Mouse (Mus musculus) midbrain, embryonic 16.5 days (tissue): ENCODE data around the gene Rexo1. TPM values are rescaled to one million over a fixed set of nuclear protein-coding genes. Genes with fewer than 3 reads are reported as not detected.

Source experiments
- ATAC-seq: fragments of 200-750 bp; cut with Nextera tagmentation; 2 replicates; pipeline ENCODE4 v1.8.0; 2017; ENCODE audit warnings: moderate TSS enrichment
- H3K27ac ChIP-seq: fragments of 300-500 bp; sonication (generic); 2 replicates; pipeline ENCODE4 v1.5.1; 2014; ENCODE audit warnings: mild to moderate bottlenecking, low read length, mixed read lengths
- H3K27me3 ChIP-seq: fragments of 300-500 bp; sonication (generic); 2 replicates; pipeline ENCODE4 v1.6.1; 2014; ENCODE audit warnings: low read depth, low read length, mixed read lengths; ENCODE audit not compliant: control insufficient read depth, insufficient read depth
- H3K36me3 ChIP-seq: fragments of 300-500 bp; sonication (generic); 2 replicates; pipeline ENCODE4 v1.6.1; 2014; ENCODE audit warnings: mild to moderate bottlenecking, low read length, moderate library complexity, mixed read lengths; ENCODE audit not compliant: control insufficient read depth, insufficient read depth
- H3K4me1 ChIP-seq: fragments of 300-500 bp; sonication (generic); 2 replicates; pipeline ENCODE4 v1.6.1; 2014; ENCODE audit warnings: mild to moderate bottlenecking, low read length, mixed read lengths; ENCODE audit not compliant: control insufficient read depth, insufficient read depth
- H3K4me2 ChIP-seq: fragments of 300-500 bp; sonication (generic); 2 replicates; pipeline ENCODE4 v1.6.1; 2014; ENCODE audit warnings: mild to moderate bottlenecking, low read length, mixed read lengths
- H3K4me3 ChIP-seq: fragments of 300-500 bp; sonication (generic); 2 replicates; pipeline ENCODE4 v1.5.1; 2014; ENCODE audit warnings: low read depth, mild to moderate bottlenecking, low read length, moderate library complexity, mixed read lengths
- H3K9ac ChIP-seq: fragments of 300-500 bp; sonication (generic); 2 replicates; pipeline ENCODE4 v1.6.1; 2014; ENCODE audit warnings: low read depth, low read length, mixed read lengths
- H3K9me3 ChIP-seq: fragments of 300-500 bp; sonication (generic); replicated peaks from 2 replicates; pipeline ENCODE4 v1.6.1; 2014; ENCODE audit warnings: mild to moderate bottlenecking, low read length, mixed read lengths; ENCODE audit not compliant: control insufficient read depth, poor library complexity, severe bottlenecking
- WGBS: fragments of 180-500 bp; shearing (Covaris S2); extraction: QIAGEN DNeasy Blood & Tissue Kit; methylation state at CpG from one replicate; pipeline ENCODE4 v1.1.7; 2014; 5-methylcytosine and 5-hydroxymethylcytosine counted together
- polyA plus RNA-seq: library from polyadenylated mRNA; unstranded; fragments of >200 nt; fragmentation: Nextera tagmentation; extraction: Ambion mirVana; gene quantifications from 2 replicates; pipeline ENCODE4 v1.2.1, GENCODE M21; 2015

The Rexo1 gene
- polyA plus RNA-seq, 1 experiment from 2014 or later, result 27.6 TPM

DNA sequence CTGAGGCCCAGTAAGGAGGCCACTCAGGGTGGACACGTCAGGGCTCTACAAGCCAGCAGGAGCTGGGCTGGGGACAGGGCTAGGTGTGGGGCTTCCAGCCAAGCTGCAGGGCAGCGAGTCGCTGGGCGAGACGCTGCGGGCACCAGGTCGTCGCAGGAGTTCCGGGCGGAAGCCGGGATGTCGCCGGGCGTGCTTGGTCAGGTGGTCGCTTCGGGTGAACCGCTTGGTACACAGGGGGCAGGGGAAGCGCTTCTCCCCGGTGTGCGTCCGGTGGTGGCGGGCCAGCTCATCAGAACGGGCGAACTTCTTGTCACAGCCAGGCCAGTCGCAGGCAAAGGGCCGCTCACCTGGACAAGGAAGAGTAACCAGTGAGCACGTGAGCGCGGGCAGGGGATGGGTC is 7.5 kb upstream of the Rexo1 start:
- Histone ChIP-seq H3K9ac (no peak overlapping the region), H3K4me2 (no peak overlapping the region), H3K9me3 (no peaks in the 10 kb centered on the region), H3K27ac (no peak overlapping the region), H3K4me1 (peaks cover 22% of the 10 kb centered on the region), H3K36me3 (peaks cover 6% of the 10 kb centered on the region; the same call in 1 of the 2 replicates), H3K27me3 (no peaks in the 10 kb centered on the region), H3K4me3 (no peak overlapping the region)
- 95% methylated on average over 29 of the region's 29 CpGs for WGBS
- no peak for ATAC-seq

DNA sequence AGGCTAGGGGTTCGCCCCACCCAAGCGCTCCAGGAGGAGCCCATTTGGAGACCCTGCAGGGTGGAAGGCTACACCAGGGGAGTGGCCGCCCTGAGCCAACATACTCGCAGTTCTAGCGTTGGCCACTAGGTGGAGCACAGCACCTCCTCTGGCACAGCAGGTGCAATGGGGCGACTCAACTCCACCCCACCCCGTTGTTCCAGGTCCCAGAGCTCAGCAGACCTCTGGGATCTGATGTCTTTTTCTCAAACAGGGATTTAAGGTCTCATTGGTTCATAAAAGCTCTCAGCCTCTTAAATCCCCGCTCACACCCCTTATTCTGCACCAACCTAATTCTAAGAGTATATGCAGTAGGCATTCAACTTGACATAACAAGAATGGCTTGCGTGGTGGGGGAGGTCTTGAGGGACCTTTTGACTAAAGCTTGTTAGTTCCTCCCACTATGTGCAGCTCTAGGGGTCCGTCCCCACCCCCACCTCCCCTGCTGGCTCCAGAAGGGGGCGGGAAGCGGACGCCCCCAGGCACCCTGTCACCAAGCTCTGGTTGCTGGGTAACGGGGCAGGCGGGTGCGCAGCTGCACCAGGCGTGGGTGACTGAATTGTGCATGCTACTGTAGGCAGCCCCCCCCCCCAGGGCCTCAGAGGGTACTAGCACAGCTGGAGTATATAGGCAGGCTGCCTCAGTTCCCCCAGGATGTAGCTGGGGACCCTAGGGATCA is 5.2 kb upstream of the Rexo1 start:
- ATAC-seq, result peak; percentile 52
- Histone ChIP-seq H3K4me1 (peaks cover 27% of the 10 kb centered on the region), H3K9ac (peak overlapping the region; percentile 52; the same call in 1 of the 2 replicates), H3K4me2 (peak overlapping the region; percentile 43), H3K4me3 (peak overlapping the region; percentile 2; the same call in 1 of the 2 replicates), H3K27ac (peak overlapping the region; percentile 61), H3K27me3 (no peaks in the 10 kb centered on the region), H3K36me3 (peaks cover 6% of the 10 kb centered on the region; the same call in 1 of the 2 replicates), H3K9me3 (no peaks in the 10 kb centered on the region)
- 4% methylated on average over 17 of the region's 17 CpGs for WGBS

DNA sequence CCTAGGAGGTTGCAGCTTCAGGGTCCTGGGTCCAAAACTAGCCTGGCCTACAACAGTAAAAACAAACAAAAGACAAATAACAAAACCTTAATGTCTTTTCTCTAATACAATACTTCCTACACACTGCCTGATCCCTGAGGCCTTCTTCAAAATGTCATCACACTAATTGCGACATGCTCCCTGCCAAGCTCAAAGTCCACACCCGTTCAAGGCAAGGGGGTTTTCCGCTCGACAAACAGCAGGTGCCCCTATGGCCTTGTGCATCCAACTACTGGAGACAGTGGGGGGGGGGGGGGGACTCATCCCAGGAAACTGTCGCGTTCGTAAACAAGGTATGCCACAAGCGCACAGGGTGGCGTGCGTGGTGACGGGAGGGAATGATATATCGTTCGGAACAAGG is 739 bp downstream of the Rexo1 start:
- peak overlapping the region; percentile 95 for H3K4me3 ChIP-seq
- ATAC-seq, result no peak
- H3K4me1 ChIP-seq, result peaks cover 30% of the 10 kb centered on the region
- no peaks in the 10 kb centered on the region for H3K36me3 ChIP-seq
- H3K27me3 ChIP-seq, result no peaks in the 10 kb centered on the region
- no peak overlapping the region for H3K27ac ChIP-seq
- peak overlapping the region; percentile 96 for H3K4me2 ChIP-seq
- WGBS, result under 1% methylated on average over 13 of the region's 13 CpGs
- H3K9ac ChIP-seq, result peak overlapping the region; percentile 91
- H3K9me3 ChIP-seq, result no peaks in the 10 kb centered on the region

DNA sequence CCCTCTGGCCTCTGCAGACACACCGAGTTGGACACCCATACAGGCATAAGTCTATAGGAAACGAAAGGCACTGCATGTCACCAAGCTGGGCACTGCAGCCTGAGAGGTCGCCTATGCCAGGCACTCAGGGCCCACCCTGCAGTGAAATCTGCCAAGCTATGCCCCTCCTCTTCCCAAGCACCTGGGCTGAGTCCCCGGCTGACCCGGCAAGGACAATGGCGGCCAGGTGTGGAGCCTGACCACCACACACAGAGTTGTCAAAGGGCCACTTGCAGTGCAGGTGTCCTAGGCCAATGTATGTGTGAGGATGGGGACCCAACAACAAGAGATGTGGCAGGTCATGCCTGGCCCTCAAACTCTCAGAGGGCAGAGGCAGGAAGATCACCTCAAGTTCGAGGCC is 1.9 kb downstream of the Rexo1 start:
- H3K9ac ChIP-seq, result no peak overlapping the region
- H3K4me1 ChIP-seq, result peaks cover 30% of the 10 kb centered on the region
- no peaks in the 10 kb centered on the region for H3K9me3 ChIP-seq
- H3K27me3 ChIP-seq, result no peaks in the 10 kb centered on the region
- no peak overlapping the region for H3K27ac ChIP-seq
- ATAC-seq, result no peak
- no peak overlapping the region for H3K4me2 ChIP-seq
- H3K4me3 ChIP-seq, result no peak overlapping the region
- H3K36me3 ChIP-seq, result no peaks in the 10 kb centered on the region
- WGBS, result 93% methylated on average over 7 of the region's 7 CpGs

DNA sequence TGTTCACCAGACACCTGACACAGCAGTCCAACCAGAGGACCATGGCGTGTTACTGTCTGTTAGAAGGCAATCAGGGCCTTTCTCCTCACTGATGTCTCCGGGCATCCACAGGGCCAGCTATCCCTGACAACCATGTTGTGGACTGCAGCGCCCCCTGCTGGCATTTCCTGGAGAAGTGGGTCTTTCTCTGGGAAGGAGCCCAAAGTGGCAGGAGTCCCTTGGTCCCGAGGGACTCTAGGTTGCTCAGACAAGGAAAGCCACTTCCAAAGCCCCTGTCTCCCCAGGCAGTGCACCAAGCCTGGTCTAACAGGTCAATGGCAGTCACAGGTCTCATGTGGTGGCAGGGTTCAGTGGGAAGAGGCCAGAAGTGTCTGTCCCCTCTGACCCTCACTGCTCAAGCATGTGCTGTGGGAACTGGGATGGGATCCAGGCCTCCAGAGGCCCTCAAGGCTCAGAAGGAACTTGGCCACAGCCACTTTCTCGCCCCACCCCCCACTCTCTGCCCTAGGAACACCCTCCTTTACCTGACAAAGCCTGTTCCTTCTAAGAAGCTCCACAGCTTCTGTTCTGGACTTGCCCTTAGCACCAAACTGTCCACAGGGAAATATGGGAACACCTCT is 3.9 kb downstream of the Rexo1 start:
- WGBS, result 30% methylated on average over 5 of the region's 5 CpGs
- H3K9ac ChIP-seq, result no peak overlapping the region

DNA sequence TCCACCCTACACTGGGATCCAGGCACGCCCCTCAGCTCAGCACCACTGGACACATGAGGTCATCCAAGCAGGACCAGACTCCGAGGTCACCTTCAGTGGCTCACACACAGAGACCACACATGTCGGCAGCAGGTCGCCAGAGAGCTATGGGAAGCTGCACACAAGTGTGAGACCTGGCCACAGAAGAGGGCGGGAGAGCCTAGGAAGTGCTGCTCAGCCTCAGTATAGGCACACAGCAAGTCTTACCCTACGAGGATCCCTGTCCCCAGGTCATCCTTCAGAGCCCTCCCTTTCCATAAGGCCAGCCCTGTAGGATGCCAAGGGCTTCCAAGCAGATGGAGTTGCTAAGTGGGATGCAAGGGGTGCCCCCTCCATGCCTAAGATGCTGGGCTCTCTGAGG is 7.4 kb downstream of the Rexo1 start:
- Histone ChIP-seq H3K9ac (no peak overlapping the region), H3K4me3 (no peak overlapping the region), H3K9me3 (no peaks in the 10 kb centered on the region), H3K27me3 (no peaks in the 10 kb centered on the region), H3K27ac (no peak overlapping the region), H3K36me3 (peaks cover 10% of the 10 kb centered on the region; the same call in 1 of the 2 replicates), H3K4me1 (peaks cover 7% of the 10 kb centered on the region; the same call in 1 of the 2 replicates), H3K4me2 (no peak overlapping the region)
- WGBS, result 90% methylated on average over 6 of the region's 6 CpGs
- ATAC-seq, result no peak

More for the DNA sequence above, 3.9 kb downstream of the Rexo1 start:
- no peaks in the 10 kb centered on the region for H3K36me3 ChIP-seq
- H3K4me3 ChIP-seq, result no peak overlapping the region
- no peaks in the 10 kb centered on the region for H3K9me3 ChIP-seq
- no peak for ATAC-seq
- H3K27ac ChIP-seq, result no peak overlapping the region
- H3K27me3 ChIP-seq, result no peaks in the 10 kb centered on the region
- no peak overlapping the region for H3K4me2 ChIP-seq
- H3K4me1 ChIP-seq, result peaks cover 24% of the 10 kb centered on the region

DNA sequence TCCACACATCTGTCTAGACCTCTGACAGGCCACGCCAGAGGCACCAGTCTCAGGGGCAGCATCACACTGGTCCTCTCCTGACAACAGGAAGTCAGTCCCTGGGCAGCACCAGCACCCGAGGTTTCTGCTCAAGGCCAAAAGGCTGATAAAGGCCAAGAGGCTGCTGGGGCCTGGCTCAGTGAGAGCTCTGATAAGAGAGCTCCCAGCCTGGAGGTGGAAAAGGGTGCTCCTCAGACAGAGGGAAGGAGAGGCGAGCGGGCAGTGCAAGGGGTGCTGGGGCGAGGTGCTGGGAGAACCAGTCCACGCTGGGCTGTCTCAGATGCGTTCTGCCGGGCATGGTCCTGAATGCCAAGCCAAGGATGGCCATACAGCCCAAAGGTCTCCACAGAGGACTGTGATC is 7.8 kb downstream of the Rexo1 start:
- no peaks in the 10 kb centered on the region for H3K27me3 ChIP-seq
- ATAC-seq, result no peak
- no peak overlapping the region for H3K4me2 ChIP-seq
- whole genome bisulfite sequencing, result 91% methylated on average over 8 of the region's 8 CpGs
- peaks cover 5% of the 10 kb centered on the region; the same call in 1 of the 2 replicates for H3K4me1 ChIP-seq
- no peak overlapping the region for H3K4me3 ChIP-seq
- H3K27ac ChIP-seq, result no peak overlapping the region
- no peaks in the 10 kb centered on the region for H3K9me3 ChIP-seq
- no peak overlapping the region for H3K9ac ChIP-seq
- peaks cover 12% of the 10 kb centered on the region; the same call in 1 of the 2 replicates for H3K36me3 ChIP-seq

DNA sequence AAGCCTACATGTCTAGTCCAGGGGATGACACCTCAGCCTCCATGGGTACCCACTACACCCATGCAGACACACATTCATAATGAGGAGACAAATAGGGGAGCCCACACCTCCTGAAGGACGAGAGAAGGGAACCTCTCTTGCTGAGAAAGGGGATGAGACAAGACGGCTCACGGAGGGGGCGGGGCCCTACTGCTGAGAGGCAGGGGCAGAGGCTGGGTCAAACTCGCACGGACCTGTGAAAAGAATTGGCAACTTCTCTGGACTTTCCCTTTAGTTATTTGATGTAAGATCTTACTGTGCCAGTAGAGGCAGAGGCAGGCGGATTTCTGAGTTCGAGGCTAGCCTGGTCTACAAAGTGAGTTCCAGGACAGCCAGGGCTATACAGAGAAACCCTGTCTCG is 9.0 kb downstream of the Rexo1 start:
- Histone ChIP-seq H3K4me3 (no peak overlapping the region), H3K27me3 (no peaks in the 10 kb centered on the region), H3K4me1 (no peaks in the 10 kb centered on the region), H3K4me2 (no peak overlapping the region), H3K36me3 (peaks cover 13% of the 10 kb centered on the region; the same call in 1 of the 2 replicates), H3K27ac (no peak overlapping the region), H3K9me3 (no peaks in the 10 kb centered on the region), H3K9ac (no peak overlapping the region)
- WGBS, result 68% methylated on average over 9 of the region's 9 CpGs
- no peak for ATAC-seq

DNA sequence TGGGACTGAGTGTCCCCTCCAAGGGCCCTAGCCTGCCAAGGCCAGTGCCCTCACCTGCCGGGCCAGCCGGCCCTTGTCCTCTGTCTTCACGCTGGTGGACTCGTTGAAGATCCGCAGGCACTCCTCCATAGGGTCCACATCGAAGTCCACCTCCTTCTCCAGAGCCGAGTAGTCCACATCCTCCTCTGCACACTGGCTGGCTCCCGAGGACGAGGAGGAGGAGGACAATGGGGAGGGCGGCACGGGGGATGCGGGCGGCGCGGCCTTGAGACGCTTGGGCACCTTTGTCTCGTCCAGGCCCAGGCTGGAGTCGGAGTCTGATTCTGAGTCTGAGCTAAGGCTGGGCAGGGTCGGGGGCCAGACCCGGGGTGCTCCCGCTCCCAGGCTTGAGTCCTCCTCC is 12.1 kb downstream of the Rexo1 start:
- peaks cover 28% of the 10 kb centered on the region for H3K36me3 ChIP-seq
- WGBS, result 92% methylated on average over 21 of the region's 21 CpGs
- H3K4me1 ChIP-seq, result no peaks in the 10 kb centered on the region
- H3K4me2 ChIP-seq, result no peak overlapping the region
- H3K27me3 ChIP-seq, result no peaks in the 10 kb centered on the region
- no peak overlapping the region for H3K27ac ChIP-seq
- no peak overlapping the region for H3K9ac ChIP-seq
- ATAC-seq, result no peak
- no peaks in the 10 kb centered on the region for H3K9me3 ChIP-seq
- H3K4me3 ChIP-seq, result no peak overlapping the region
